Mouse (Mus musculus): ENCODE data around the gene I0C0044D17Rik. TPM values are rescaled to one million over a fixed set of nuclear protein-coding genes. Genes with fewer than 3 reads are reported as not detected.
"Not testable (repeated sequence)": the region's sequence is repeated elsewhere in the genome, so short reads cannot be mapped to it uniquely, and the experiment has no call there.

I0C0044D17Rik gene
- polyA plus RNA-seq, 1 experiment from 2014 or later = not detected

- ATAC-seq (ENCODE audit: low FRiP score, low TSS enrichment) = no peak
These were observed 23.7 kb upstream of the I0C0044D17Rik start for GRCm38 (mm10) chr4:98847120-98847885.

DNA sequence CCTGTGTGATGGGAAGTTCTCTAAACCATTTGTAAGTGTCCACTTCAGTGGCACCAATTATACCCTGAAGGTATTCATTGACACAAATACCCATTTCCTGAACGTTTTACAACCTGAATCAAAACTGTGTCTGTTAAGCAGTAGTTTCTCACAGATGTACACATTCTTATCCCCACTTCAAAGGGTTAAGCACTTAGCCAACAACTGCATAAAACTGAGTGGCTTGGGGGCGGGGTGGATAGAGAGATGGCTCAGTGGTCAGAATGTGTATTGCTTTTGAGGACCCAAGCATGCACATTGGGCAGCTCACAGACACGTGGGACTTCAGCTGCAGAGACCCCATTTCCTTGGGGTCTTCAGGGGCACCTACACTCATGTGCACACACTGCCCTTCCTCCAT is 22.8 kb upstream of the I0C0044D17Rik start:
- H3K36me3 ChIP-seq (ENCODE audit: control insufficient read depth, insufficient read depth, low read length) = no peaks in the 10 kb centered on the region
- H3K4me3 ChIP-seq (ENCODE audit: low read length) = no peak overlapping the region
- H3K4me2 ChIP-seq (replicated peaks; ENCODE audit: low read depth, low read length) = no peak overlapping the region
- 39% methylated on average over 3 of the region's 3 CpGs for WGBS
- H3K9ac ChIP-seq (ENCODE audit: low read depth, low read length) = no peak overlapping the region
- H3K27me3 ChIP-seq (ENCODE audit: control insufficient read depth, insufficient read depth, low read length) = no peaks in the 10 kb centered on the region
- no peaks in the 10 kb centered on the region for H3K4me1 ChIP-seq (ENCODE audit: control insufficient read depth, insufficient read depth, low read length)
- no peak for ATAC-seq (ENCODE audit: low FRiP score, low TSS enrichment)
- H3K27ac ChIP-seq (ENCODE audit: low read depth, low read length) = no peak overlapping the region
- H3K9me3 ChIP-seq (ENCODE audit: control insufficient read depth, low read length) = no peaks in the 10 kb centered on the region

More at GRCm38 (mm10) chr4:98847120-98847885, 23.7 kb upstream of the I0C0044D17Rik start:
- Histone ChIP-seq H3K36me3 (ENCODE audit: control insufficient read depth, insufficient read depth, low read length) (no peaks in the 10 kb centered on the region), H3K4me1 (ENCODE audit: control insufficient read depth, insufficient read depth, low read length) (no peaks in the 10 kb centered on the region), H3K27ac (ENCODE audit: low read depth, low read length) (no peak overlapping the region), H3K9me3 (ENCODE audit: control insufficient read depth, low read length) (no peaks in the 10 kb centered on the region), H3K9ac (ENCODE audit: low read depth, low read length) (no peak overlapping the region), H3K27me3 (ENCODE audit: control insufficient read depth, insufficient read depth, low read length) (no peaks in the 10 kb centered on the region), H3K4me2 (replicated peaks; ENCODE audit: low read depth, low read length) (no peak overlapping the region), H3K4me3 (ENCODE audit: low read length) (no peak overlapping the region)
- WGBS = 70% methylated on average over 6 of the region's 6 CpGs

DNA sequence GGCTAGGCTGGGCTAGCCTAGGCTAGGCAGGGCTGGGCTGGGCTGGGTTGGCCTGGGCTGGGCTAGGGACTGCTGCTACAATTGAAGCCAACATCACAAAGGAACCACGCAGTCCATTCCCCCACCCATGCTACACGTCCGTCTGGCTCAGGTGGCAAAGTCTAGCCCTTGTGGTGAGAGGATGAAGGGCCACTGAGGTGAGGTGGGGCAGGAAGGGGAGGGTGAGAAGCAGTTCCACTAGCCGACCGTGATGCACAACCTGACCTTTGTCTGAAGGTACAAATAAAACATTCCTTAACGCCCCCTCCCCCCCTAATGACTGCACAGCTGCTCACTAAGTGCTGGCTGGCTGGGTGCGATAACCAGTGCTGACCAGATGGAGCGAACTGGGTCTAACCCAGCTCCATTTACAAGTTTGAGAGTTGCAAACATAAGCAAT is 22.1 kb upstream of the I0C0044D17Rik start:
- no peaks in the 10 kb centered on the region for H3K9me3 ChIP-seq (ENCODE audit: control insufficient read depth, low read length)
- no peaks in the 10 kb centered on the region for H3K4me1 ChIP-seq (ENCODE audit: control insufficient read depth, insufficient read depth, low read length)
- no peak overlapping the region for H3K27ac ChIP-seq (ENCODE audit: low read depth, low read length)
- WGBS = 37% methylated on average over 7 of the region's 8 CpGs
- H3K9ac ChIP-seq (ENCODE audit: low read depth, low read length) = no peak overlapping the region
- ATAC-seq (ENCODE audit: low FRiP score, low TSS enrichment) = peak; percentile 46; the same call in 1 of the 2 replicates
- no peaks in the 10 kb centered on the region for H3K27me3 ChIP-seq (ENCODE audit: control insufficient read depth, insufficient read depth, low read length)
- H3K4me3 ChIP-seq (ENCODE audit: low read length) = no peak overlapping the region
- no peak overlapping the region for H3K4me2 ChIP-seq (replicated peaks; ENCODE audit: low read depth, low read length)
- H3K36me3 ChIP-seq (ENCODE audit: control insufficient read depth, insufficient read depth, low read length) = no peaks in the 10 kb centered on the region

GRCm38 (mm10) chr4:98845201-98845600 is 21.6 kb upstream of the I0C0044D17Rik start:
- Histone ChIP-seq H3K9ac (ENCODE audit: low read depth, low read length) (no peak overlapping the region), H3K36me3 (ENCODE audit: control insufficient read depth, insufficient read depth, low read length) (no peaks in the 10 kb centered on the region), H3K4me2 (replicated peaks; ENCODE audit: low read depth, low read length) (no peak overlapping the region), H3K4me3 (ENCODE audit: low read length) (no peak overlapping the region), H3K4me1 (ENCODE audit: control insufficient read depth, insufficient read depth, low read length) (no peaks in the 10 kb centered on the region), H3K9me3 (ENCODE audit: control insufficient read depth, low read length) (no peaks in the 10 kb centered on the region), H3K27ac (ENCODE audit: low read depth, low read length) (no peak overlapping the region), H3K27me3 (ENCODE audit: control insufficient read depth, insufficient read depth, low read length) (no peaks in the 10 kb centered on the region)
- WGBS = 91% methylated on average over 4 of the region's 4 CpGs
- ATAC-seq (ENCODE audit: low FRiP score, low TSS enrichment) = no peak

DNA sequence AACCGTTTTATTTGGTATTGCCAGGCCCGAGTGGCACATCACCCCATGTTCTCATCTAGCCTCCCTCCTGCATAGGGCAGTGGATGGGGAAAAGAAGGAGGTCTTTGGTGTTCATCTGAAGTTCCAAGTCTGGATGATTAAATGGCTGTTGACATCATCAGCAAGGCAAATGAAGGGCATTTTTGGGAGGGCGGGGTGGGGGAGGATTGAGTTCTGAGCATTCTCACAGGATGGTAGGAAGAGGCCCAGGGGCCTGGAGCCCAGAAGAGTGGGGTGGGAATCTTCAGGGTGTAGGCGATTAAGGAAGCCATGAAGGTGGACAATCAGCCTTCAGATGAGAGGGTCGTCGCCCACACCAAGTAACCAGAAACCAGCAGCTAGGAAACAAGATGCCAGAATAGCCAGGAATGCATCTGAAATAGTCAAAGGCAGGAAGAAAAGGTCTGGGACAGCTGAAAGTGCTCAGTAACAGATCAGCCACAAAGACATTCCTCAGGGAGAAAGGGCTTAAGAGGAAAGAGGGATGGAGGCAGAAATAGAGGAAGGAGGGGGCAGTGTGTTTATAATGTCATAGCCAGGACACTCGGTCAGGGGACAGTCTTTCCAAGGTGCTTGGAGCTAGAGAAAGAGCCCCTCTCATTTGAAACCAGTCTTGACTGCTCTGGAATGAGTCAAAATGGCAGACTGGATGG is 20.4 kb upstream of the I0C0044D17Rik start:
- Histone ChIP-seq H3K9me3 (ENCODE audit: control insufficient read depth, low read length) (no peaks in the 10 kb centered on the region), H3K4me2 (replicated peaks; ENCODE audit: low read depth, low read length) (no peak overlapping the region), H3K27me3 (ENCODE audit: control insufficient read depth, insufficient read depth, low read length) (no peaks in the 10 kb centered on the region), H3K27ac (ENCODE audit: low read depth, low read length) (no peak overlapping the region), H3K4me1 (ENCODE audit: control insufficient read depth, insufficient read depth, low read length) (no peaks in the 10 kb centered on the region), H3K4me3 (ENCODE audit: low read length) (no peak overlapping the region), H3K36me3 (ENCODE audit: control insufficient read depth, insufficient read depth, low read length) (no peaks in the 10 kb centered on the region), H3K9ac (ENCODE audit: low read depth, low read length) (no peak overlapping the region)
- 78% methylated on average over 7 of the region's 7 CpGs for WGBS
- ATAC-seq (ENCODE audit: low FRiP score, low TSS enrichment) = no peak

- H3K9ac ChIP-seq (ENCODE audit: low read depth, low read length); H3K27me3 ChIP-seq (ENCODE audit: control insufficient read depth, insufficient read depth, low read length); ATAC-seq (ENCODE audit: low FRiP score, low TSS enrichment); H3K27ac ChIP-seq (ENCODE audit: low read depth, low read length); H3K9me3 ChIP-seq (ENCODE audit: control insufficient read depth, low read length); H3K4me1 ChIP-seq (ENCODE audit: control insufficient read depth, insufficient read depth, low read length); H3K36me3 ChIP-seq (ENCODE audit: control insufficient read depth, insufficient read depth, low read length); H3K4me2 ChIP-seq (replicated peaks; ENCODE audit: low read depth, low read length); H3K4me3 ChIP-seq (ENCODE audit: low read length): not testable (repeated sequence)
- 92% methylated on average over 6 of the region's 6 CpGs for WGBS
These were observed 17.6 kb upstream of the I0C0044D17Rik start for GRCm38 (mm10) chr4:98841251-98841650.

GRCm38 (mm10) chr4:98840526-98840925 is 16.9 kb upstream of the I0C0044D17Rik start:
- ATAC-seq (ENCODE audit: low FRiP score, low TSS enrichment) = no peak
- H3K9me3 ChIP-seq (ENCODE audit: control insufficient read depth, low read length) = no peaks in the 10 kb centered on the region
- WGBS = 46% methylated on average over 6 of the region's 6 CpGs
- H3K27me3 ChIP-seq (ENCODE audit: control insufficient read depth, insufficient read depth, low read length) = no peaks in the 10 kb centered on the region
- H3K4me2 ChIP-seq (replicated peaks; ENCODE audit: low read depth, low read length) = no peak overlapping the region
- H3K36me3 ChIP-seq (ENCODE audit: control insufficient read depth, insufficient read depth, low read length) = no peaks in the 10 kb centered on the region
- no peak overlapping the region for H3K27ac ChIP-seq (ENCODE audit: low read depth, low read length)
- peaks cover 3% of the 10 kb centered on the region; the same call in 1 of the 2 replicates for H3K4me1 ChIP-seq (ENCODE audit: control insufficient read depth, insufficient read depth, low read length)
- no peak overlapping the region for H3K9ac ChIP-seq (ENCODE audit: low read depth, low read length)
- no peak overlapping the region for H3K4me3 ChIP-seq (ENCODE audit: low read length)

DNA sequence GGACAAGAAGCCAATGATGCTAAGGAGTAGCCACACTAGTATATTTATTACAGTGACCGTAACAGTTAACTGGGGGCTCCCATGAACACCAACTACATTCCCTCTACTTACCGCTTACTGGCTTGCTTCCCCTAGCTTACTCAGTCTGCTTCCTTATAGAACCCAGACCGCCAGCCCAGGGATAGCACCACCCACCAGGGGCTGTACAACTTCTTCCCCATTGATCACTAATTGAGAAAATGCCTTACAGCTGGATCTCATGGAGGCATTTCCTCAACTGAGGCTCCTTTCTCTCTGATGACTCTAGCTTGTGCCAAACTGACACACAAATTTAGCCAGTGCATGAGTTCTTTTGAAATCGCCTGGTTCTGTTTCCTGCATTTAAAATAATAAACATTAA is 15.3 kb upstream of the I0C0044D17Rik start:
- Histone ChIP-seq H3K36me3 (ENCODE audit: control insufficient read depth, insufficient read depth, low read length) (no peaks in the 10 kb centered on the region), H3K9me3 (ENCODE audit: control insufficient read depth, low read length) (no peaks in the 10 kb centered on the region)
- 91% methylated on average over 4 of the region's 4 CpGs for WGBS

More for the DNA sequence above, 15.3 kb upstream of the I0C0044D17Rik start:
- no peak overlapping the region for H3K4me2 ChIP-seq (replicated peaks; ENCODE audit: low read depth, low read length)
- no peak overlapping the region for H3K4me3 ChIP-seq (ENCODE audit: low read length)
- H3K9ac ChIP-seq (ENCODE audit: low read depth, low read length) = no peak overlapping the region
- no peaks in the 10 kb centered on the region for H3K27me3 ChIP-seq (ENCODE audit: control insufficient read depth, insufficient read depth, low read length)
- no peak for ATAC-seq (ENCODE audit: low FRiP score, low TSS enrichment)
- peaks cover 3% of the 10 kb centered on the region; the same call in 1 of the 2 replicates for H3K4me1 ChIP-seq (ENCODE audit: control insufficient read depth, insufficient read depth, low read length)
- no peak overlapping the region for H3K27ac ChIP-seq (ENCODE audit: low read depth, low read length)

All from kidney, embryonic 14.5 days (tissue).